ENCODE assay signal across 26 mouse cellular contexts in genomic region chr5:114005100-114005499, GRCm38 (mm10). TPM values are rescaled to one million over a fixed set of nuclear protein-coding genes. Genes with fewer than 3 reads are reported as not detected.
DNase-seq lines count a peak whose midpoint lies in the region; ATAC-seq and TF ChIP-seq lines count a peak whose summit lies in the region.
"Had no signal": no experiment of that assay in that cellular context is flagged by ENCODE, and none has a peak within 500 bp of the region (broad histone marks: within the 10 kb centered on the region; RNA-seq: fewer than 3 reads in every experiment).

No protein-coding gene starts in this region.

- no peaks in the 10 kb centered on the region for H3K27me3 ChIP-seq in kidney, postnatal 0 days (ENCODE audit: insufficient read depth, low read length)
- no peaks in the 10 kb centered on the region for H3K27me3 ChIP-seq in intestine, embryonic 16.5 days (replicated peaks; ENCODE audit: control insufficient read depth, insufficient read depth, low read length)
- H3K27me3 ChIP-seq: CH12.LX; embryonic facial prominence, embryonic 12.5 days; embryonic facial prominence, embryonic 15.5 days; hindbrain, embryonic 12.5 days; hindbrain, embryonic 15.5 days had no signal

- peak overlapping the region; percentile 25 for H3K4me2 ChIP-seq in kidney, postnatal 0 days (ENCODE audit: low read length)
- peak overlapping the region; percentile 31 for H3K4me2 ChIP-seq in intestine, embryonic 16.5 days (ENCODE audit: low read depth, low read length)
- H3K4me2 ChIP-seq: embryonic facial prominence, embryonic 12.5 days; embryonic facial prominence, embryonic 15.5 days; heart, embryonic 11.5 days; hindbrain, embryonic 12.5 days; hindbrain, embryonic 15.5 days had no signal

- H3K9me3 ChIP-seq in kidney, postnatal 0 days (replicated peaks; ENCODE audit: low read length) = no peaks in the 10 kb centered on the region
- no peaks in the 10 kb centered on the region for H3K9me3 ChIP-seq in intestine, embryonic 16.5 days (ENCODE audit: control insufficient read depth, low read length)
- H3K9me3 ChIP-seq: embryonic facial prominence, embryonic 12.5 days; embryonic facial prominence, embryonic 15.5 days; G1E; hindbrain, embryonic 12.5 days; hindbrain, embryonic 15.5 days had no signal

- H3K9ac ChIP-seq in kidney, postnatal 0 days (ENCODE audit: low read depth, low read length) = no peak overlapping the region
- no peak overlapping the region for H3K9ac ChIP-seq in intestine, embryonic 16.5 days (ENCODE audit: low read depth, low read length)
- H3K9ac ChIP-seq: embryonic facial prominence, embryonic 12.5 days; embryonic facial prominence, embryonic 15.5 days; hindbrain, embryonic 12.5 days; hindbrain, embryonic 15.5 days had no signal

- peak overlapping the region; percentile 76 for H3K27ac ChIP-seq in kidney, postnatal 0 days
- H3K27ac ChIP-seq in intestine, embryonic 16.5 days (ENCODE audit: low read length) = peak overlapping the region; percentile 84
- H3K27ac ChIP-seq: embryonic facial prominence, embryonic 12.5 days; embryonic facial prominence, embryonic 15.5 days; hindbrain, embryonic 12.5 days; hindbrain, embryonic 15.5 days had no signal

- peak; percentile 42 for ATAC-seq in kidney, postnatal 0 days (replicated peaks; ENCODE audit: low FRiP score, low read depth)
- peak; percentile 76 for ATAC-seq in intestine, embryonic 16.5 days
- ATAC-seq in frontal cortex, adult (ENCODE audit: low TSS enrichment) = no peak
- ATAC-seq: forebrain, embryonic 14.5 days had no signal

- no peak for TF ChIP-seq CTCF in kidney, postnatal 0 days (IDR thresholded peaks at IDR 0.05; ENCODE audit: low read depth)

- WGBS in kidney, postnatal 0 days = 24% methylated on average over 5 of the region's 5 CpGs
- 37% methylated on average over 5 of the region's 5 CpGs for WGBS in intestine, embryonic 16.5 days

- H3K36me3 ChIP-seq in kidney, postnatal 0 days (ENCODE audit: insufficient read depth, low read length) = no peaks in the 10 kb centered on the region
- H3K36me3 ChIP-seq in intestine, embryonic 16.5 days (ENCODE audit: control insufficient read depth, insufficient read depth, low read length) = no peaks in the 10 kb centered on the region
- H3K36me3 ChIP-seq: embryonic facial prominence, embryonic 12.5 days; embryonic facial prominence, embryonic 15.5 days; G1E; hindbrain, embryonic 12.5 days; hindbrain, embryonic 15.5 days had no signal

- 0 out of 2 replicates have a peak, but pooled peaks cover 8% of the 10 kb centered on the region for H3K4me1 ChIP-seq in kidney, postnatal 0 days (replicated peaks; ENCODE audit: insufficient read depth, low read length)
- H3K4me1 ChIP-seq in intestine, embryonic 16.5 days (ENCODE audit: control insufficient read depth, insufficient read depth, low read length) = peaks cover 3% of the 10 kb centered on the region
- H3K4me1 ChIP-seq: embryonic facial prominence, embryonic 12.5 days; embryonic facial prominence, embryonic 15.5 days; hindbrain, embryonic 12.5 days; hindbrain, embryonic 15.5 days had no signal

- peak; percentile 62 for DNase-seq in kidney, adult 9 months
- DNase-seq in kidney, postnatal 14 days = no peak
- DNase-seq in kidney, postnatal 0 days (ENCODE audit: low spot score) = peak; percentile 79
- DNase-seq in kidney, adult 8-10 months = no peak
- no peak for DNase-seq in frontal cortex, postnatal 25 days (ENCODE audit: low spot score in 2 of 2)
- DNase-seq: adrenal gland, adult 2 months; adrenal gland, postnatal 14 days; B cell, adult 2 months; cerebellum, adult 11 months; cerebellum, adult 2 months; cerebellum, adult 9-11 months; cerebellum, postnatal 25 days; gastrocnemius, postnatal 36 days had no signal

- no peak overlapping the region for H3K4me3 ChIP-seq in kidney, postnatal 0 days (replicated peaks; ENCODE audit: low read depth, low read length)
- H3K4me3 ChIP-seq in intestine, embryonic 16.5 days (ENCODE audit: low read length) = peak overlapping the region; percentile 31; the same call in 1 of the 2 replicates
- H3K4me3 ChIP-seq: embryonic facial prominence, embryonic 12.5 days; embryonic facial prominence, embryonic 15.5 days; hindbrain, embryonic 12.5 days; hindbrain, embryonic 15.5 days had no signal

RNA-seq across cellular contexts. Expression of gene Dao, which starts 1.6 kb away (rescaled TPM):
- polyA plus RNA-seq in kidney, postnatal 0 days (2015; fragmentation: Nextera tagmentation; extraction: Ambion mirVana) = 35.3 and 42.7 TPM in 2 replicates
- 31.0 and 32.5 TPM in 2 replicates for polyA plus RNA-seq in intestine, embryonic 16.5 days (2015; fragmentation: Nextera tagmentation; extraction: Ambion mirVana)
- polyA plus RNA-seq: adrenal gland, adult 2 months; embryonic facial prominence, embryonic 12.5 days; embryonic facial prominence, embryonic 15.5 days; forebrain, embryonic 11.5 days; forebrain, embryonic 14.5 days; G1E; heart, embryonic 11.5 days; heart, embryonic 14.5 days; heart, postnatal 0 days; hindbrain, embryonic 12.5 days had no signal

RNA-seq across cellular contexts. Expression of gene Ssh1, which starts 11.4 kb away (rescaled TPM):
- 9.9 and 10.0 TPM in 2 replicates for polyA plus RNA-seq in kidney, postnatal 0 days (2015; fragmentation: Nextera tagmentation; extraction: Ambion mirVana)
- polyA plus RNA-seq in intestine, embryonic 16.5 days (2015; fragmentation: Nextera tagmentation; extraction: Ambion mirVana) = 7.1 and 7.8 TPM in 2 replicates

Comparison
In these comparisons a context has a peak if more than half of its experiments do, and no peak if none do; other contexts are left out.
1. DNase-seq: peak in kidney, adult 9 months (single experiment) and kidney, postnatal 0 days (single experiment); none in kidney, postnatal 14 days (single experiment), kidney, adult 8-10 months (0 of 2) and frontal cortex, postnatal 25 days (0 of 2).